Mouse (Mus musculus) lung, postnatal 0 days (tissue): ENCODE results near the gene Tarbp2.

ENCODE experiments used
- CTCF ChIP-seq: IDR thresholded peaks from 2 replicates; pipeline ENCODE4 v1.5.1; 2016; ENCODE audit warnings: antibody characterized with exemption, mild to moderate bottlenecking
- EP300 ChIP-seq: IDR thresholded peaks from 2 replicates; pipeline ENCODE4 v1.6.1; 2016; ENCODE audit warnings: antibody characterized with exemption, mild to moderate bottlenecking, control low read depth

DNA sequence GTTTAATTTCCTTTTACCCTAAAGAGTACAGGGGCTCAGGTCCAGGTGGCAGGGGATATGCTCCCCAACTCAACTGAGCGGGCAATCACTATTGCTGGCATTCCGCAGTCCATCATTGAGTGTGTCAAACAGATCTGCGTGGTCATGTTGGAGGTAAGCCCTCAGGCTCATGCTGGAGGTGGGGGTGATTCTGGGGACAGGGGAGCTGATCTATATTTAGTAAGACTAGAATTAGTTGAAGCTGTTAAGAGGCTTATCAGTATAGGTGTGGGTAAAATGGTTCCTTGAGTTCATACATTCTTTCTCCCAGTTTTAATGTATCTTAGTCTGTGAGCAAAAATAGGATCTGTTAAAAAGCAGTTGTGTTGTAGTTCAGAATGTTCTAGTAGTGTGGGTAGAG lies 34.9 kb upstream of the Tarbp2 start:
- TF ChIP-seq CTCF (no peak), EP300 (no peak)
